Mouse (Mus musculus) adrenal gland, adult (tissue): ENCODE measurements around the gene Otx1.

ENCODE experiments used
- DNase-seq, 2 experiments: peaks; one replicate each; pipeline ENCODE4 v3.0.0; 2022 to 2023; ENCODE audit warnings: low spot score in 1 of 2; ENCODE audit not compliant: inconsistent age in 2 of 2

Gene Otx1

DNA sequence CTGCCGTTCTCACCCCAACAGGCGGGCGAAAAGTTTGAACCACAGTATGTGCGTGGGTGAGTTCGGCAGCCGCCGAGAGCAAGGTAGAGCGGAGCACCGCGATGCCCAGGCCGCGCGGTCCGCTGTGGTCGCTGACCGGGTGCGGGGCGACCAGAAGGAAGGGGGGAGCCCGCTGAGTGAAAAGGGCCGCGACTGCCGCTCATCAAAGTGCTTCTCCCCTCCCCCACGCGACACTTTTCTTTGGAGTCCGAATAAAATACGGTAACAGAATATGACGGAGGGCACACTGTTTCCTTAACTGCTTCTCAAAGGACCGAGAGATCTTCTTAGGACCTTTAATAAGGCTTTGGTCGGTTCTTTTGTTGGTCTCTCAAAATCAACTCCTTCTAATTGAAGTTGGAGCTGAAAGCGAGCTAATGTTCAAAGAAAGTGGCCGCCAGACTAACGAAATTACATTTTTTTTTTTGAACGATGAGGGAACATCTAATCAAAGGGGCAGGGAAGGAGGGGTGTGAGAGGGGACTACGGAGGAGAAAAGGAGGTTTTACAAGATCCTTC lies at the start of gene Otx1:
Gene Otx1 (minus strand): TSS at position 115 of the 558 bp plus-strand sequence.
- peak; percentile 14 to 74 for DNase-seq

DNA sequence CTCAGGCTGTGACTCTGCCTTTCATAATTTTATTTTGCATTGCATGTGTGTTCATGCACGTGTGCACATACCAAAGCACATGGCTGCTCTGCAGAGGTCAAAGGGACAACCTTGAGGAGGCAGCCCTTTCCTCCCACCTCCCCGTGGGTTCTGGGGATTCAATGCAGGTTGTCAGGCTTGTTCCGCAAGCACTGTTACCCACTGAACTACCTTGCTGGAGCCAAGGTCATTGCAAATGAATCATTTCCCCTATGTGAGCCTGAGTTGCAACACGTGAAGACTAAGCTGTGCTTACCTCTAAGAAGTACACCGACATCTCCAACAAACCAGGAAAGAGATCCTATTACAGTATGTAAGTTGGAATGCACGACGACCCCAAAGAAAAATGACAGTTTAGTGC lies 48.2 kb upstream of the Otx1 start:
- peak; percentile 5 to 45 for DNase-seq

DNA sequence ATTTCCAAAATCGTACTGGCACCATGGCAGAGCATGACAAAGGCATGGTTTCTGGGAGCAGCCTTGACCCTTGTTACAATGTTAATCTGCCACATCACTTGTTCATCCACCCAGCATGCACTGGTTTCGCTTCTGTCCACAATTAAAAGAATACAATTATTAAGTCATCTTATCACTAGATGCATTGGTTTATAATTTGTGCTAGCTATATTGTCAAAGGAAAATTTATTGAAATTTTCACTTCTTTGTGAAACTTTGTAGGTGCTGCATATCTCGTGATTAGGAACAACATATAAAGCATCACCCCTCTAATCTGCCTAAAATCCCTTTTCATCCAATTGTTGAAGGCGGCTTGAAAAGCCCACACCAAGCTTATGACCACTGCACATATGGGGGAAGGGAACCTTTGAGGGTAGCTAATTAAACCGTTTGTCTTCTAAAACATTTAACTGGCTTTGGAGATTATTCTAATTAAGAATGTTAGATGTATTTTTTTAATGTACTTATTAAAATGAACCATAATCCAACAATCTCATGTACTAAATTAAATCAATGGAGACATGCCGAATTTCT lies 37.2 kb upstream of the Otx1 start:
- DNase-seq = no peak

DNA sequence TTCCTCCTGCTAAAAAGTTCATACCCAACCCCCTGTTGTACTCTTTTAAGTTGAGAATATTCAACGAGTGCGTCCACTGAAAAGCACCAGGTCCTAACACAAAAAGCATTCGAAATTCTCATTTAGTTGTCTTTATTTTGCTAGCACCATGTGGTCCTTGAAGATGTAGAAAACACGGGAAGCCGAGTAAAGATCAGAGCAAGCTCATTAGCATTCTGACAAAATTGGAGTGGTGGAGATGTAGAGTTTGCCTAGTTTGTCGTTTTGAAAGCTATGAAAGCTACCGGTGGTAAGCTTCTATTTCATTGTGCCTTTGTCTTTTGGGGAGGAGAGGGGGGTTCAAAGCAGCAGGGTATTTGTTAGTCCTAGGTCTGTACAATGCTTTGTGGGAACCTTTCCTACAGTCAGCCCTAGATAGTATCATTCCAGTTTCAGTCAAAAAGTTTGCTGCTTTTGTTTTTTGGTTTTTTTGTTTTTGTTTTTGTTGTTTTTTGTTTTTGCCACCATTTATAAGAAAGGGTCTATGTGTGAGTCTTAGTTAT lies 31.9 kb upstream of the Otx1 start:
- no peak for DNase-seq

DNA sequence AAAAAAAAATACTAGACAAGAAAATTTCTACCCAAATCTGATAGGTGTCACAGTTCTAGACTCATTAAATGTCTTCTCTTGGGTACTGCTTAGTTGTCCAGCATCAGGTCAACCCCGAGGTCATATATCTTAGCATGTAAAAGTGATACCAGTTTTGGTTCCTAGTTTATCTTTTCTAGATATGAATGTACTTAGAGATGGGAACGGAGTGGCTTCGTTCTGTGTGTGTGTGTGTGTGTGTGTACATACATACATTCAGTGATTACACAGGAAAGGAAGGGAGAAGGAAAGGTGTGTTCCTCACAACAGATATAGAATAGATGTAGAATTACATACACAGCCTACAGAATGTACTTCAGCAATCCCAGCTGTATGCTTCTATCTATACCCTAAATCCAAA lies 30.9 kb upstream of the Otx1 start:
- DNase-seq = no peak

DNA sequence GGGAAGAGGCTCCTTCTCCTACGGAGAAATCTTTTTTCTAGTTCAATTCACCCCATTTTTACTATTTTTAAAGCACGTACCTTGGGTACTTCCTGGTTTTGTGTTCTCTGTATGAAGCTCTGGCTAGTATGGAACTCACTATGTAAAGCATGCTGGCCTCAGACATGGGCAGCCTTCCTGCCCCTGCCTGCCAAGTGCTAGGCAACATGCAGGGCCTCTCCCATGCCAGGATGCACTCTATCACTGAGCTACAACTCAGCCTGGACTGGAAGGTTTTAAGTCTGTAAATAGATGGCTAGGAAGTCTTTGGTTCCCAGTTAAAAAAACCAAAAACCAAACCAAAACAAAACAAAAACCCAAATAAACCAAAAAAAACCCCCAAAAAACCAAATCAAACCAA lies 17.9 kb upstream of the Otx1 start:
- DNase-seq = no peak

DNA sequence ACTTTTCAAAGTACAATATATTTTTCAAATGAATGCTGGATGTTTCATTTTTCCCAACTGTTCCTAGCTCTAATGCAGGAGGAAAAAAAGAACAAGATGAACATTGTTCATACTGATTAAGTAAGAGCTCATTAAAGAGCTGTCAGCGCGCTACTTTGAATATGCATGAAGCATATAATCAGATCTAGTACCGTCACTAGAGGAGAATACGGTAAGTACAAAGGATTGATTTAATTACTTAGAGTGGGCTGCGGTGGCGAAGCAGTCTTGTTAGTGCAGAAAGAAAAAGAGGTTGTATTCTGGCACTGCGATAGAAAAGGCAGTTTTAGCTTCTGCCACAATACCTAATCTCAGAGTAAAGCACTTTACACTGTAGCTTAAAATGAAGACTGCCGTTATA lies 14.7 kb upstream of the Otx1 start:
- DNase-seq = no peak

DNA sequence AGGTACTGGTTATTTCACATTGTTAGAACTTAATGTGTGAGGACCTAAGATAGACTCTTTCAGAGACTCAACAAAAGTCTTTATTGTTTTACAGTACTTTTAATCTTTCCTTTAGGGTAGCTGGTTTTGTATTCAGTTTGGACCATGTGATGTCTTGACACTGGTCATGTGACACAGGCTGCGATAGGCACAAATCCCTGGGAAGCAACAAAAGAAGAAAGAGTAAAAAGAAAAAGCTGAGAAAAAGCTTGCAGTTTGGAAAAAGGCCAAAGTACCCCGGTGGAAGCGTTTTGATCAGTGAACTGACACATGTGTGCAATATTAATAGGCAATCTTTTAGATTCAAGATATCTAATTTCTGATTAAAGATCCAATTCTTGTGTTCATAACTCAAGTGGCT lies 13.6 kb upstream of the Otx1 start:
- no peak for DNase-seq

DNA sequence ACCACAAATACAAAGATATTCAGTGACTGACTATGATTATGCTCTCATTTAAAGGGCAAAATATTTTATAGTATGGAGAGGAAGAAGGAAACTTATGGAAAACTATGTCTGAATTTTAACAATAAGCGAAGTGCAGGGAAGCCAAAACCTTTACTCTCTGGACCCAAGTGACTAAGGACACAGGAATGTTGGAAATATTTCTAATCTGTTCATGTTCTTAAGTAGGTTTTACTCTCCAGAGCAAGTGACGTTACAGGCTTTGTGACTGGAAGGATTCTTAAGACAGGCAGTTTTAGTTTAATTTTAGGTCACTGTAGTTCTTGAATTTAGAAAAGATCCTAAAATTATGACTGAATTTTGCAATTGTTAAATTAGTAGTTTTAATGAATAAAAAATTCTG lies 6.1 kb upstream of the Otx1 start:
- no peak for DNase-seq

DNA sequence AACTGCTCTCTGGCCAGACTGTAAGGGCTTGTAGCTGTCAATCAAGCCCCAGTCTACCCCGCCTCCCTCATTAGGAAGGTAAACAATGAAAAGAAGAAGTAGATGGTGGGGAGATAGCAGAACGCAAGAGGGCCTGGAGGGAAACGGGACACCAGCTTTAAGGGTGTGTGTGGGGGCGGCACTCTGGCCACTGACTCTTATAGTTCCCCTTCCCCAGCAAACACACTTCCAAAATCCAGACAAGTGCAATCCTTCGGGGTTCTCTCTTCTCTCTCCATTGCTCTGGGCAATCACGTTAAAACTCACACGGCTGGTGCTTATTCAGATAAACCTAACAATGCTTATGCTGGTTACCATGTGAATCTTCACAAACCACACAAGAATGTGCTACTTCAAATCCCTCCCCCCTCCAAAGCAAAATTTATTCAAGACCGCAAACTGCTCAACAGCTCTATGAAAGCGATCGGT lies 5.5 kb upstream of the Otx1 start:
- DNase-seq = no peak

DNA sequence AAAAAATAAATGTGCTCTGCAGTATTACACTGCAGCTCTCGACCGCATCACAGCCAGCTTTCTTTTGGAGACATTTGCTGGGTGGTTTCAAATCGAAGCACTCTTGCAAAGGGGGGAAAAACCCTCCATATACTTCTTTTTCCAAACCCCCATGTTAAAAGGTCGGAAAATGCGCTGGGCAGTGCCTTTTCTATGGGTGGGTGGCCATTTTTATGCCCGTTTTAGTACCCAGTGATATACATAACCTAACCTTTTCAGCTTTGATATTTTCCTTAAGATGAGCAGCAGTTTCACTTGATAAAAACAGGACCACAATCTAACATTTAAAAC lies 5.0 kb upstream of the Otx1 start:
- DNase-seq = no peak

DNA sequence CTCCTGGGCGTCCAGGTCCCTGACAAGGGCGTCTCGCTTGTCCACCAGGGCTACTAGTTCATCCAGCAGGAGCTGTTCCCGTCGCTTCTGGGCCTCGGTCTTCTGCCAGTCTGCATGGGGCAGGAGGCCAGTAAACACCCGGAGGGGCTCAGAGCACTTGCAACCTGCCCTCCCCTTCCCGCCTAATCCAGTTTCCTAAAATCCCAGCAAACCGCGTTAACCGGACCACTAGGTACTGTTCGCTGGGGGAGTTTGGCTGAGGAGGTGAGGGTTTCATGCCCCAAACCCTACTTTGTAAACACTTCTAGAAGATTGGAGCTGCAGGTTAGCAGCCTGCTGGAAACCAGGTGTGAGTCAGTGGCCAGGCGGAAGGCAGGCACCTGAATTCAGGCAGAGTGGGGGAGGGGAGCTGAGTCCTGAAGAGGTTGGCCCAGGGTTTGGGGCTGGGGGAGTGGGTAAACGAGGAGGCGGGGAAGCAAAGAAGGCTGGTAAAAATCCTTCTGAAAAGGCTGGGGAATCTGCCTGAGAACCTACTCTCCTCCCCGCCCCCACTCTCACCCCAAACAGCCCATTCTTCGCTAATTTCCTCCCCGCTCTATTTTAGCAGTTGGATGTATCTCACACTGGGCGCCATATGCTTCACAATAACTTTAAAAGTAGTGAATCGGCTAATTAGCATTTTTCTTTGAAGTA lies 4.5 kb upstream of the Otx1 start:
- no peak for DNase-seq

DNA sequence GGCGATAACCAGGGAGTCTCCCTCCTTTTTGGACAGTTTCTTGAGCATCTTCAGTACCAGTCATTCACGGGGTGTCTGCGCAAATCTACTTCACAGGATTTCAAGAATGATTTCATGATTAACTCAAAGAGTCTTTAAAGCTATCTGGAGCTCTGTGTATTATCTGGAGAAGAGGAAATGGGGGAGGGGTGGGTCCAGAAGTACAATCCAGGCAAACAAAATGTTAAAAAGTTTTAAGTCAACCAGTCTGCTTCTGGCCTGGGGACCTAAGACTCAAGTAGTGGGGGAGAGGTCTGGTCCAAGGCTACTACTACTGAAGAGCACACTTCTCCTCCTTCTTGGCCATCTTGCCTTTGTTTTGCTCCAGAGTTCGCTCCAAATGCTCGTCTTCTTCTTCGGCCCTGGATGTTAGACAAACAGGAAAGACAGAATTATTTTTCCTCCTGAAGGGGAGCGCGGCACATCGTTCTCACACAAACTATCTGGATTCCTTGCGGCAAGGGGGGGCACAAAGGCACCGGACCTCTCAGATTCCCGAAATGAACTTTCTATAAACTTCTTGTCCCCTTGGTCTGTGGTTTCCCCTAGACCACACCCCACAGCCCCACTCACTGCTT lies 3.9 kb upstream of the Otx1 start:
- no peak for DNase-seq

DNA sequence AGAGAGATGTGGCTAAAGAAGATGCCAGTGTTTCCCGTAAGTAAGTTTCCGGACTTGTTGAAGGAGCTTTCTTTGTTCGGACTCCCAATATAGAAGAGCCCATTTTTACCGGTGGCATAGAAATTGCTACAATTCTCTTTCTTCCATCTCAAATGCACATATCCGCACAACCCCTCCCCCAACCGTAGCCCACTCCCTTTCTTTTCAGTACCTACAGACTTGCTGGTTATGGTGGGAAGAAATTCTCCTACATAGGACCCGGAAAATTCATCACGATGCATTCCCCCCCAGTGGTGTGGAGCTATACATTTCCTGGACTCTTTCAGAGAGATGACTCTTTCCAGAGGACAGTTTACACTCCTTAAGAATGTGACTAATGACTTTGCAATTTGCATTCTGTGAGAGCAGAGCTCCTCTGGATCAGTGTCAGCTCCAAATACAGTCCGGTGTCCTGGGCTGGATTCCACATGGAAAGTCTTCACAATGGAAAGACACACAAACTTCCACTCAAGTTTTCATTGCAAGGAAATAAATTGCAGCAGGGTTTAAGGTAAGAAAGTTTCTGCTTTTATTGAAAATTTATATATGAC lies 2.7 kb upstream of the Otx1 start:
- DNase-seq = no peak

DNA sequence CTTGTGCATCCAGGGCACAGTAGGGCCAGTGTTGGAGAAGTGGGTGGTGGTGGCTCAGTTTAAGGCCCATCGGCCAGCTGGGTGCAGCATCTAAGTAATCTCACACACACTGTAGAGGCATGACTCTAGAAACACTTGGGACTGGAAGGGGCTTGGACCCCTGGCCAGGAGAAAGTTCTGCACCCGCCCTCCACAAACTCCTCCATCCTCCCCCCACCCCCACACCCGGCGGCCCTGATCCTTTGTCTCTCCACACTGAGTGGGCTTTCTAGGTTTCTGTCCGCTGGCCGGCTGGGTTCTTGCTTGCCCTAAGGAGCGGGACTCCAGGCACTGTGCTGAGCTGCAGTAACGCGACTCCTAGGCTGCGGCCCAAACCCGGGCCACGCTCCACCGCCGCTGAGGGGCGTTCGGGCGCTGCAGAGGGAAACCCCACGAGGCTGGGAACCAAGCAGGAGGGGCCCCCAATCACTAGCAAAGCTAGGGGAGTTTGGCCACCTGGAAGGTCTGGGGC lies 1.7 kb upstream of the Otx1 start:
- peak in 1 of 2 experiments; percentile 34 for DNase-seq

DNA sequence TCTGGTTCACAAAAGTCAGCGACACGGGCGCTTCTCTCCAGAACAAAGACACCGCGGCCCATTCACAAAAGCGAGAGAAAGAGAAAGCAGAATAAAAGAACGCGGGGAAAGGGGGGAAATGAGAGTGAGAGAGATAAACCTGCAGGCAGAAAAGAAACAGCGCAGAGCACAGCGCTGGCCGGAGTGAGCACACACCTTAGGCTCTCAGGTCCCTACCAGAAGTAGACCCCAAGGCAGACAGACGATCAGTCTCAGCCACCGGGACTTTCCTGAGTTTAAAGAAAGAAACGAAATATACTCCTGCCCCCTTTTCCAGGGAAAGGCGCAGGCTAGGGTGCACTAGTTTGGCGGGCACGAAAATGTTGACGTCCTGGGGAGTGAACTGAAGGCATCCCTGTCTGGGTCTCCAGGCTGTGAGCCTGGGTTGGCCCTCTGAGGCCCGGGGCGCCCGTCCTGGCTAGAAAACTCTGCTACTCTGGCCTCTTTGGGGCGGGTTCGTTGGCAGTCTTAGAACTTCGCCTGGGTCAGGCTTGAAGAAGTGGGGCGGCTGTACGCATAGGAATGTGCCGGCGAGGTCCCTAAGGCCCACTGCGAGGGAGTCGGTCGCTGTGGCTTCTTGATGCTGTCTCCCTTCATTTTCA lies 764 bp upstream of the Otx1 start:
- peak in 1 of 2 experiments; percentile 14 for DNase-seq

DNA sequence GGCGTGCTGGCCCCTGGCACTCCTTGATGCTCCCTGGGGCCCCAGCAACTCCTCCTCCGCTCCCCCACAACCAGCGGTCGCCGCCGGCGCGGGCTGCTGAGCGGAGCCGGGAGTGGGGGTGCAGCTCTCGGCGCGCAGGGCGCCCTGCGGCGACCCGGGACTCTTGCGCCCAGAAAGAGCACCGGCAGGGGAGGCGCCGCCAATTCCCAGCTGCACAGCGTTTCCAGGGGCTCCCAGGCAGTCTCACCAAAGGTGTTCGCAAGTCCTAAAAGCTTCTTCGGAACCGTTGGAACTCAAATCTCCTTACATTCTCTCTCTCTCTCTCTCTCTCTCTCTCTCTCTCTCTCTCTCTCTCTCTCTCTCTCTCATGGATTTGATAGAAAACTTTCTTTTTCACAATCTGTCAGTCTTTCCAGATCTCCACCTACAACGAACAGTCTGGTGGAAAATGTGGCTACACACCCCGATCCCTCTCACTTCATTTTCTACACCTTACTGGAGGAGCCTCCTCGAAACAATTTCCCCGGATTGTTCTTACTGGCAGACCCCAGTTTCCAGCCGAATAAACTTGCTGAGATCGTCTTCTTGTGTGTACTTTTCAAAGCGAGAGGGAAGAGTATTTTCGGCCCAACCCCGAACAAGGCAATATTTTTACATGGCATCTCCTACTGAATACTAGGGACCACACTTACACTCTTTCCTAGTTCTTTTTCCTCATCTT lies 475 bp downstream of the Otx1 start:
- peak in 1 of 2 experiments; percentile 79 for DNase-seq

DNA sequence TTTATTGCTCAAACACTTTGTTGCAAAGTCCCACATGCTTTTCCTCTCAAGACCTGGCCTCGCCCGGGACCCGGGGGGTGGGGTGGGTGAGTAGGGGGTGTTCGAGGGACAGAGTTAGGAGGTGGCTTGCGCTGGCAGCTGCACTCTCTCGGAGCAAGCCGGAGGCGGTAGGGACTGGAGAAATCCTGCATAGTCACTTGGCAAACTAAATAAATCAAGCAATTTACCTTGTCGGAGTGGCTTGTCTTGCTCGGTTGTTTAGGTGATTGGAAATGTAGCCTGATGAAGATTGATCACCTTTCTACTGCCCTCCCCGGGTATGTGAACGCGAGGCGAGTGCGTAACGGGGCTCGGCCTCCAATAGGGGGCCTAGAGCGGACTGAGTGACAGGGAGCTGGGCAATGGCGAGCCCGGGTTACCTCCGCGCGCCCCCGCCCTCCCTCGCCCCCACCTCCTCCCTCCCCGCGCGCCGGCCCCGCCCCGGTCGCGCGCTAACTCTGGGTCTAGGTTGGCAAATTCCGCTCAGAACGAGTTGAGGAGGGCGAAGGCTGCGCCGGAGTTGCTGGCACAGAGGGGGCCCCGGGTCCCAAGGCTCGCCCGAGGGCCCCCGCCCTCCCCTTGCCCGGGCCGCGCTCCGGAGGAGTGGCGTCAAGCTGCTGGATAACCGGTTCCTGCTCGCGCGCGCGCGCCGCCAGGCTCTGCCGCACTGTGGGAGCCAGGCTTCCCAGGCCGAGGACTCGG lies 1.2 kb downstream of the Otx1 start:
- peak; percentile 28 to 75 for DNase-seq

DNA sequence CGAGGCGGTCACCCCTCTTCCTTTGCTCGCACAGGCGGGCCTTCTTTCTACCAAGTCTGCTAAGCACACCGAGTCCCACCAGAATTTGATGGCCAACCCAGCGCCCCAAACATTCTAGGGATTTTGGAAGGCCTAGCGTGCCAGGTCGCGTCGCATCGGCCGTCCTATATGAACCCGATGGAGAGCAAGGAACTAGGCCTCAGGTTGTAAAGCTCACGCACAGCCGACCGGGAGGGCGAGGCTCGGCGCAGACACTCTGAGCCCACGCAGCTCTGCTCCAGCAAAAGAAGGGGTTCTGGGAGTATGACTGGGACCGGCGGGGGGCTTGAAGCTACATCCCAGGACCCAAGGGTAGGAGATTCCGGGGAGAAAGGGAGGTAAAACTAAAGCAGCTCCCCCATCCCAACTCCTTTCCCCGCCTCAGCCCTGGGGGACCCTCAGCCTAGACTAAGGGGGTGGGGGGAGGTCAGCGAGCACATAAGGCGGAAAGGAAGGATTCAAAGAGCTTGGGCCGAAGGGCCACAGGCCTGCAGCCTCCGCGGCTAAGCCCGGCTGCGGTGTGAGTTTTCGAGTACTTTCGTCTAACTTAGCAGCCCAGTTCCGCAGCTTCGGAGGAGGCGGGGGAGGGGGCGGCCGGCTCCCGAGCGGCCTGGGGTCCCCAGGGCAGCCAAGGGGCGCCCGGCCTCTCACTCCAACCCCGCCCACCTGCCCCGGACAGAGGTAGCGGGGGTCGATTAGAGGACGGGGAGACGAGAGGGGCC lies 2.2 kb downstream of the Otx1 start:
- DNase-seq = peak; percentile 6 to 44
